Mouse (Mus musculus): ENCODE results near the gene Zglp1.

Zglp1 gene

DNA sequence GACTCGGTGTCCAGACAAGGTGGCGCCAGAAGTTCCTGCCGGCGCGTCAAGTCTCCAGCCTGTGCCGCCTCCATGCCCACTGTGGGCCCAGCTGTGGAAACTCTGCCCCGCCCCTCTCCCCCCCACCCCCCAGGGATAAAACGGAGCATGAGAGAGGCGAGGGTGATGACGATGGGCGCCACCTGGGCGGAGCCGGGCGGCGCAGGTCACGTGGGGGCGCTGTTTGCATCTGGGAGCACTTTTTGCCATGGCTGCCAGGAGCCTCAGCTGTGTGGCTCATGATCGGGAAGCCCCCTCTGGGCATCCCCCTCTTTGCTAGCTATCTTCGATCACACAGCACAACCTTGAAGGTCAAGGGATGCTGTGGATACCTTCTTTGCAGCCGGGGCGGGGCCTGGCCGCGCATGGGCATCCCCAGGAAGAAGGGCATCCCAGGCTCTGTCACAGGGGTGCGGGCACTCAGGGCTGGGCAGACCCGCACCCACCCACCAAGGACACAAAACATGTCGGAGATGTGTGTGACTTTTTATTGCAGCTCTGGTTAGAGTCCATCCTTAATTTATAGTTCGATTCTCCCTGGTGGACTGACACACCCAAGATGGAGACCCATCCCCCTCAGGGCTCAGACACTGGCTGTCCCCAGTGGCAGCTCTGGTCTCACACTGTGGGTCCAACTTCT, at the start of gene Zglp1:
Zglp1 (minus strand) TSS at position 88 of the 679 bp plus-strand sequence.
- DNase-seq (ENCODE audit: low spot score): peak; percentile 70

DNA sequence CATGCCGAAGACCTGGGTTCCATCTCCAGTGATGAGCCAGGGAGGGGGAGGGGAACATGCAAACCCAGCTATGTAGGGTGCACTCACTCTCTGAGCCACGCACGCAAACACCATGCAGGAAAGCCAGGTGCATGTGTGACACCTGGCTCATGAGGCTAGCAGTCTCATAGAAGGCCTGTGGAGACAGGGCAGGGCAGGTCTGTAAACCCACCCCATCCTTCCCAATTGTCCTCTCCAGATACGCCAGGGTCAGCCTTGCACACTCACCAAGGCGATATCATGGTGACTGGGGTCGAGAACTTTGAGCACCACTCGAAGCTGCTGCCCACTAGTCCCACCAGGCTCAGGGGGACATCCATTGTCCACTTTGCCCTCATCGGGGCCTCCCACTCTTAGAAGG, 48.2 kb upstream of the Zglp1 start:
- DNase-seq (ENCODE audit: low spot score): no peak

DNA sequence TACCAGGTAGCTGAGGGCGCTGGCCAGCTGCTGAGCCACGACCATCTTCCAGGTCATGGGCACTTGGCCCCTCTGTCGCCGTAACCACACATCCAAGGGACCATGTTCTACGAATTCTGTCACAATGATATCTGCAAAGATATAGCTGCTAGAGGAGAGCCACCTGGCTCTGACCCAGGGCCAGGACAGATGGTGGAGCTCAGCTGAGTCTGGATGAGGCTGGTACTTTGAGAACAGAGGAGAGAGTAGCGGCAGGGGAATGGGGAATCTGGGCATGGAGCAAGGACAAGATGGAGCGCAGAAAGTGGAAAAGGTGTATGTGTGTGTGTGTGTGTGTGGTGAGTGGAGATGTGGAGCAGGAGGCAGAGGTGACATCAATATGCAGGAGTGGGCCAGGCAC, 47.3 kb upstream of the Zglp1 start:
- no peak for DNase-seq (ENCODE audit: low spot score)

DNA sequence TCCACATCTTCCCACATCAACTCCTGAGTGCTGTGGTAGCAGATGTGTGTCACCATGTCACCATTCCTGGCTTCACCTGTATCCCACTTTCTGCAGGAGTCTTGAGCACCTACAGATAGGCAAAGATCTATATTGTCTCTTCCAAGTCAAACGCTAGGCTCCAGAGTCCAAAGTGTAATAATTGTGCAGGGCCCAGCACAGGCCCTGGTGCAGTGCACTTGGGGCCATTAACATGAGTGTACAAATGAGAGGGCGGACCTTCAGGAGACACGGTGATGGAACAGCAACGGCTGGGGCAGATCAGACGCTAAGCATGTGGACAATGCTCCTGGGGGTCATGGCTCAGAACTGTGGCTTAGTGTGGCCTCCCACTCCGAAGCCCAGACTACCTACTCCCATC, 46.9 kb upstream of the Zglp1 start:
- no peak for DNase-seq (ENCODE audit: low spot score)

DNA sequence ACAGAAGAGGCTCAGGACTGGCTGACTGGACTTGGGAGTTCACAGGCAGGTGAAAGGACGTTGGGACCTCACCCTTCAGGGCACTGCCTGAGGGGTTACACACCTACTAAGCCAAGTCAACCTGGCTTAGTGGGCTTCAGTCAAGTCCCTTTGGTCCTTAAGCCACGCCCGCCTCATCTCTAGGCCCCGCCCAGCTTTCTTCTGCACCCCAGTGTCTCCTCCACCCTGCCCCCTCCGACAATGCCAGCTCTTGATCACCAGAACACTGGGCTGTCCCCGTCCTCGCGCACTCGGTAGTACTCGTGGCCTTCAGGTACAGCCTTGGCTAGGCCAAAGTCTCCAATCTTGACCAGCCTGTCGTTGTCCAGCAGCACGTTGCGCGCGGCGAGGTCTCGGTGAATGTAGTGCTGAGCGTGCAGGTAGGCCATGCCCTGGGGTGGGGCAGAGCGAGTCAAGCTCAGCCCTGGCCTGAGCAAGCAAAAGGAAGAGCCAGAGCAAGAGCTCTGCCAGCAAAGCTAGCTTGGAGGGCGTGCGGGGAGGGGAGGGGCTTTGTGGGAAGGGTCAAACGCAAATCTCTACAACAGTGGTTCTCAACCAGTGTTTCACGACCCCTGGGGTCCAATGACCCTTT, 40.8 kb upstream of the Zglp1 start:
- DNase-seq (ENCODE audit: low spot score): no peak

DNA sequence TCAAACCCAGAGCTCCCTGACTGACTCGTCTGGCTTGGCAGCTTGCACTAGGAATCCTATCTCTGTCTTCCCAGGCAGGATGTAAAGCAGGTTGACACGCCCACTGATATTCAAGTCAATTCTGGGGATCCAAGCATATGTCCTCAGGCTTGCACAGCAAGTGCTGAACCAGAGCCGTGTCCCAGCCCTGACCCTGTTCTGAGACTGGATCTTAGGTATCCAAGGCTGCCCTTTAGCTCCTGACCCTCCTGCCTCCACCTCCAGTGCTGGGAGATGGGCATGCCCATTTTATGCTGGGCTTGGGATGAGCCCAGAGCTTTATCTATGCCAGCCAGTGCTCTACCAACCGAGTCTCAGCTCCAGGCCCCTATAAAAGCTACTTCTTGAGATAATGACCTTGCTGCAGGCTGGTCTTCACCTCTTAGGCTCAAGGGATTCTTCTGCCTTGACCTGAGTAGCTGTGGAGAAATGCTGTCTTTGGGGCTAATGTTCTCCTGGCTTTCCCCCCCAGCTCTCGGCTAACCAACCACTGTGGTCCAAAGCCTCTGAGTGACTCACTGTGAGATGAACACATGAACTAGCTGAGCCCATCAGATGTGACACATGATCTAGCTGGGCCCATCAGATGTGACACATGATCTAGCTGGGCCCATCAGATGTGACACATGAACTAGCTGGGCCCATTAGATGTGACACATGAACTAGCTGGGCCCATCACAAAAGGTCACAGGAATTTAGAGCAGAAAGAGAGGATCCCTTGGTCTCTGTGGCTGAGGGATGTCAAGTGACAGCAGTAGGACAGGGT, 39.1 kb upstream of the Zglp1 start:
- DNase-seq (ENCODE audit: low spot score): no peak

DNA sequence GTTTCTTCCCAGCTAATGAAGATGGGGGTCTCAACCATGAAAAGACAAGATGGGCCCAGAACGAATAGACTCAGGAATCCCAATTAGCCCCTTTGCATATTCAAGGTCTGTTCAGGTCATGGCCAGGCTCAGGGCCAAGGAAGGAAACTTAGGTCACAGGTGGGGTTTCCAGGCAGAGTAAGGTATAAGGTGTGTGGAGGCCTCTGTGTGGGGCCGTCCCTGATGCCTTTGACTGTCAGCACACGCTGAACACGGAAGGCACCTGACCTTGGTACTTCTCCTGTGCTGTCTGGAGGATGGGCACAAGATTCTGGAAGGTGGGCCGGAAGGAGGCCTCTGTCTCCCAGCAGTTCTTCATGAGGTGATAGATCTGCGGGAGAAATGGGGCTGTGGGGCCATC, 37.9 kb upstream of the Zglp1 start:
- no peak for DNase-seq (ENCODE audit: low spot score)

DNA sequence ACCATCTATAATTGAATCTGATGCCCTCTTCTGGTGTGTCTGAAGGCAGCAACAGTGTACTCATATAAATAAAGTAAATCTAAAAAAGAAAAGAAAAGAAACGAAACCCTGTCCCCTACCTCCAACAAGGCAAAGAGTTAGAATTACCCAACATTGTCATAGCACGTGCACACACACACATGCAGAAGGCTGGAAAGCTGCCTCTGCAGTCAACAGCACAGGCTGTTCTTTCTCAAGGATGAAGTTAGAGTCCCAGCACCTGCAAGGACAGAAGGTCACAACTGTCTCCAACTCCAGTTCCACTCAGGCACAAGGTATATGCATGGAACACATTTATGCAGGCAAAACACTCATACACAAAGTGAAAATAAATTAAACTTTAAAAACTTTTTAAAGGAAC, 35.2 kb upstream of the Zglp1 start:
- no peak for DNase-seq (ENCODE audit: low spot score)

DNA sequence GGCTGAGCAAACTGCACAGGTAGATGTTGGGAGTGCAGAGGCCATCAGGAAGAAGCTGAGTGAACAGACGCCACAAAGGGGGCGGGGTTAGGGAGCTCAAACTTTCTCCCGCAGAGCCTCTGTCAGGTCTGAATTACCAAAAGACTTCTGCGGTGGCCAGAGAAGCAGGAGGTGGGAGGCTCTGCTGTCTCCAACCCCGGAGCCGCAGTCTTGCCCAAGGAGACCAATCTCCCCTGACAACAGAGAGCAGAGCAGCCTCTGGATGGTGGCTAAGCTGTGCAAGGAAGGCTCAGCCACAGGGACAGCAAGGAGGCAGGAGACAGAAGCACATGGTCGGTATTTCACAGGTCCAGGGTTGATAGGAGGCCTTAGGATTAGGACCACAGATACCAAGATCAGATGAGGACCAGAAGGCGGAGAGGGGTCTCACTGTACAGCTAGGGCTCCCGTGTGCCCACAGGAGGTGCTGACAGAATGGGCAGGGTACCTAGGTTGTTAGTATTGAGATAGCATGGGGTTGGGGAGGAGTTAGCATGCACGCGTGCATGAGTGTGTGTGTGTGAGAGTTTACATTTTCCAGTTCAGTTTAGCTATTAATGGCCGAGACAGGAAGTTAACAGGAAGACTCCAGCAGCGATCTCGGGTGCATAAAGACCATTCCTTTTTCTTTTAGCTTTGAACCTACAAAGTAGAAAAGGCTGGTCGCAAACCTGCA, 33.7 kb upstream of the Zglp1 start:
- DNase-seq (ENCODE audit: low spot score): no peak

DNA sequence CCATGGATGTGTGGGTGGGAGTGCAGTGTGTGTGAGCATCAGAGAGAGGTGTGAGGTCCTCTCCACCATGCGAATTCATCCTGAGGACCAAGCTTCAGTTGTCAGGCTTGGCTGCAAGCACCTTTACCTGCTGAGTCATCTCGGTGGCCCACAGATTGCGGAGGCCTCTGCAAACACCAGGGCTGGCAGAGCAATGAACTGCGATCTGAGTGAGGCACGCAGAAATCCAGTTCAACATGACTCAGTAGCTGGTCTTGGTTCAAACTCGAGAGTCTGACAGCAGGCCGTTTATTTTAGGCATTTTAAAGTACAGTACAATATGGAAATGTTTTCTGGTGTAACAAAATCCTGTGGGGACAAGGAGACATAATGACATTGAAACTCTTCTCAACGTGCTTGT, 30.9 kb upstream of the Zglp1 start:
- DNase-seq (ENCODE audit: low spot score): no peak

DNA sequence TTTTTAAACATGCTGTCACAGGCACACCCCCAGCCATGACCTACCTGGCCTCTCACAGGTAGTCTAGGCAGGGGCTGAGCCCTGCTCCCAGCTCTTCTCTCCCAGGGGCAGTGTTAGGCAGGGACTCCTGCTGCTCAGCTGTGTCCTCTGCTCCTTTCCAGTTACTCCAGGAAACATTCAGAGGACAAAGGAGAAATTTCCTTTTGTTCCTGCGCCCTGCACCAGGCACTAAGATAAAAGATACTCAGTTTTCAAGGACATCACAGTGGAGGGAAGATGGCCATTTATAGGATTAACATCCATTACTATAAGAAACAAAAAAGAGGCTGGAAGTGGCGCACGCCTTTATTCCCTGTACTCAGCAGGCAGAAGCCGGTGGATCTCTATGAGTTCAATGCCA, 29.1 kb upstream of the Zglp1 start:
- no peak for DNase-seq (ENCODE audit: low spot score)

DNA sequence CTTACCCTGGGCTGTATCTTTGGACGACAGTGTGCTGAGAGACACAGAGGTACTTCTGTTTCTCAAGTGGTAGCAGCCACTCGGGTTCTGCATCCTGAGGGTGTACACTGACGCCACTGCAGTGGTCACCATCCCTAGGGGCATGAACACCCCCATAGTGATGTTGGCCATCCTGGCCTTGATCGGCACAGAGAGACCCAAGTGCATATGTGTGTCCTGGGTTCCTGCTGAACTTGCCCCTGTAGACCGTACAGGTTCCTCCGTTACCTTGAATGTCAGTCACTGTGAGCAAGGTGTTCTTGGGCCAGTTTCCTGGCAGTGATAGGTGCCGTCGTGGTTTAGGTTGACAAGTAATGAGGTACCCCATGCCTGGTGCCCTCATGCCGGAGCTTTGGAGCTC, 26.5 kb upstream of the Zglp1 start:
- no peak for DNase-seq (ENCODE audit: low spot score)

DNA sequence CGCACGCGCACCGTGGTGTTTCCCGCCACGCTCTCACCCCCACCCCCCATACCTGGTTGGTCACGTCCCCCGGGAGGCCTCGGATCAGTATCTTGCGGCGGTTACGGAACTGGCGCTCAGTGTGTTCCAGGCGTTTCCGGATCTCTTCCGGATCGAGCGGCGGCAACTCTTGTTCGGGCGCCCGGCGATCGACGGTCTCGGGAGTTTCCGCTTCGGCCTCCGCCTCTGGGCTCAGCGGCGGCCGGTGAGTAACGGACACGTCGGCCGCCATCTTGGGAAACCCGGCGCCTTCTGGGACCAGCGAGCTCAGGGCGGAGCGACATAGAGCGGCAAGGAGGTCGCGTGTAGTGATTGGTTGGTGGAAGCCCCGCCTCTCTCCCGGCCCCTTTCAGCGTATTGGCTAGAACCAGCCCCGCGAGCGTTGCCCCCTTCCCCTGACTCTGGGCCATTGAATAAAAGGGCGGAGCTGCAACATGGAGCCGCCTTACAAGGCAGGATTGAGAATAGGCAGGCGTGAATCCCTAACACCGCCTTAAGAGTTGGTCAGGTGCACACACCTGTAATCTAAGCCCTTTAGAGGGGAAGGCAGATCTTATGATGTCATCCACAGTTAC, 24.9 kb upstream of the Zglp1 start, which contains the start of the genes Gm38431 and Raver1:
Gm38431 (minus strand) TSS at position 291 of the 614 bp plus-strand sequence.
Raver1 (minus strand) TSS at position 302 of the 614 bp plus-strand sequence.
- DNase-seq (ENCODE audit: low spot score): peak; percentile 99

DNA sequence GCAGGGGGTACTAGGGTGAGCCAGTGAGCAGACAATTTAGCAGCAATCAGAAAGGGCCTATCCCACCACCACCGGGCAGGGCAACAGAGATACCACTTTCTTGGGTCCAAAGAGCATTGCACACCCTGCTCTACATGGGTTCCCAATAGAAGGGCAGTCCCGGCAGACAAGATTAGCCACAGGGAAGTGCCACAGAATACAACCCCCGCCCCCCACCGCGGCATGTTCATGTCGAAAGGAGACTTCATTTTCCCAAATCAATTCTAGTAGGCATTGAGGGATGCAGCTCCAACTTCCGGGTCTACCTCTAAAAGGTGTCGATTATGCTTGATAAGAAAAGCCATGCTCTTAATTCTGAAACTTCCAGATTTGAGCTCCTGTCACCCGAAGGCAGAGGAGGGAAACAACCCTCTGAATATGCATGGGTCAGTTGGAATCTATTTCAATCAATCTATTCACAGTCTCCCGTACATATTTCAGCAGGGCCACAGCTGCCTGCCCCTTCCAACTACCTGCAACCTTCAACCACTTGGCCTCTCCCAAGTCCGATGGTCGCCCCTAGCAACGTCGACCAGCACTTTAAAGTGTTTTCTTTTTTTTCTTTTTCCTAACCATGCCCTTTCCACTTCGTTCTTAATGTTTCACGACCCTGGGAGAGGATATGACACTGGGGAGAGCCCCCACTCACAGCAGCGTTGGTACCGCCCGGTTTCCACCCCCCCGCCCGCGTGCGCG, 24.2 kb upstream of the Zglp1 start:
- no peak for DNase-seq (ENCODE audit: low spot score)

DNA sequence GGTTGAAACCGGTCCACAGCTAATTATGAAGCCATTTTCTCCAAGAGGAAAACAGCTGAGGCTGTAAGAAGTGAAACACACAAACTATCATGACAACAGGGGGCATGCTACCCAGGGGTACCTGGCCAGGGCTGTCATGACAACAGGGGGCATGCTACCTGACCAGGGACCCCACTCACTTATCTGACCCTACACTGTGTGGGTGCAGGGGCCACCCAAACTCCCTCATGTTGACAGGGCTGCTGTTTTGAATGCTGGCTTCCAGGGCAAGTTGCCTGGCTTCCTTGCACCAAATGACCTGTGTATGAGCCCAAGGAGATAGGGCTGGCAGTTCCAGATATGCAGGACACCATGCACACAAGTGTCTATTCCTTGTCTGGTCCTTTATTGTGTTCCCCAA, 23.6 kb upstream of the Zglp1 start:
- DNase-seq (ENCODE audit: low spot score): no peak

DNA sequence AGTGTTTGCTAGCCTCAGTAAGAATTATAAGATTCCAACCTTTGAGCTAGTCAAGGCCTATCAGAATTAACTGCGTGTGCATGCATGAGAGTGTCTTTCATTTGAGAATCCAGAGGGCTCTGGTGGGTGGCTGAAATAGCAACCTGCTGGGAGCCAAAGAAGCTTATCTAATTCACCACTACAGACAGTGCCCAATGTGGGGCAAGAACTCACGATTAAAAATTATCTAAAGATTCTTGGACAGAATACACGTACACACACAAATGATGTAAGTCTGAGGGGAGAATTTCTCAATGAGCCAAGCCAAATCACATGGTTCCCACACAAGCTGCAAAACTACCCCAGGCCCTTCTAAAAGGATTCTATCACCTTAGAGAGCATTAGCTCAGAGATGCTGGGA, 16.4 kb upstream of the Zglp1 start:
- no peak for DNase-seq (ENCODE audit: low spot score)

DNA sequence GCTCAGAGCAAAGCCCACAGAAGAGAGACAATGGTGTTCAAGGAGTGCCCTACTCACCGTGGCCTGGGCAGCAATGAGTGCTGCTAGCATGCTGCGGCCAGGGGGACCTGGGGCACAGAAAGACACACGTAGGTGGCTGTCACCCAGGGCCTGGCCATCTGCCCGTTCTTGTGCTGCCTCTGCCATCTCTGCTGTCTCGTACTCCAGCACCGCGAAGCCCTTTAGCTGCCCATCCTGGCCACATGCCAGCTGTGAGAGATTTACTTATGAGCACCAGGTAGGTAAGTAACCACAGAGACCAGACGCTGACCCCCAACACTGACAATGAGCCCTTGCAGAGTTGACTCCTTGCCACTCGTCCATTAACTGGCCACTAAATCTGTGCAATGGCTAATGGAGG, 14.2 kb upstream of the Zglp1 start:
- DNase-seq (ENCODE audit: low spot score): no peak

DNA sequence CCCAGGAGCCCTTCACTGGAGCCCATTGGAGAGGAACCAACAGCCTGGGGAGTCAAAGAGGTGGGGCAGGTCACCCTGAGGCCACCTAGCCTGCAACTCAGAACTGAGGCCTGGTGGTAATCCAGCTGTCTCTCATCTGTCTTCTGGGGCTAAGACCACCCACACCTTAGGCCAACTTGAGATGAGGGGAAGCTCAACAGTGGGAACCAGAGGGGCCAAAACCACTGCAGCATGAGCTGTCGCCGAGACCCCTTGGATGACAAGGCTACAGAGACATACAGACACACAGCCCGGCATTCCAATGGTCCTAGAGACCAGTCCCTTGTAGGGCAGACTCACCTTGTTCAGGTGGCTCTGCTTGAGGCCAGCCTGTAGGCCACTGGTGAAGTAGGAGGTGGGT, 8.7 kb upstream of the Zglp1 start:
- no peak for DNase-seq (ENCODE audit: low spot score)

DNA sequence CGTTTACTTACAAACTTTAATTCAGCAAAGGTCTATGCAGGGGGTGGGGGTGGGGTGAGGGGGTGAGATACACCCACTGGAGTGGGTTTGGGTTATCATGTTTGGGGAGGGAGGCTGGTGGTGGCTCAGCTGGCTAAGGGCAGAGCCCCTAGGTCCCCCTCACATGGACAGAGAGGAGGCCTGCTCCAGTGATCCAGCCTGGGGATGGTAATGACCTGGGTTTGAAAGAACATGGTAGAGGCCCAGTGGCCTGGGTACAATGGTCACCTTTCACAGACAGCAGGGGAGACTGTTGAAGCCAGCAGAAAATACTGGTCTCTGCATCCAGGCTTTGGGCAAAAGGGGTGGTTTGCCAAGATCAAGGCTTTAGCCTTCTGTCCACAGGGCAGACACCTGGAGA, 7.3 kb upstream of the Zglp1 start:
- DNase-seq (ENCODE audit: low spot score): no peak

DNA sequence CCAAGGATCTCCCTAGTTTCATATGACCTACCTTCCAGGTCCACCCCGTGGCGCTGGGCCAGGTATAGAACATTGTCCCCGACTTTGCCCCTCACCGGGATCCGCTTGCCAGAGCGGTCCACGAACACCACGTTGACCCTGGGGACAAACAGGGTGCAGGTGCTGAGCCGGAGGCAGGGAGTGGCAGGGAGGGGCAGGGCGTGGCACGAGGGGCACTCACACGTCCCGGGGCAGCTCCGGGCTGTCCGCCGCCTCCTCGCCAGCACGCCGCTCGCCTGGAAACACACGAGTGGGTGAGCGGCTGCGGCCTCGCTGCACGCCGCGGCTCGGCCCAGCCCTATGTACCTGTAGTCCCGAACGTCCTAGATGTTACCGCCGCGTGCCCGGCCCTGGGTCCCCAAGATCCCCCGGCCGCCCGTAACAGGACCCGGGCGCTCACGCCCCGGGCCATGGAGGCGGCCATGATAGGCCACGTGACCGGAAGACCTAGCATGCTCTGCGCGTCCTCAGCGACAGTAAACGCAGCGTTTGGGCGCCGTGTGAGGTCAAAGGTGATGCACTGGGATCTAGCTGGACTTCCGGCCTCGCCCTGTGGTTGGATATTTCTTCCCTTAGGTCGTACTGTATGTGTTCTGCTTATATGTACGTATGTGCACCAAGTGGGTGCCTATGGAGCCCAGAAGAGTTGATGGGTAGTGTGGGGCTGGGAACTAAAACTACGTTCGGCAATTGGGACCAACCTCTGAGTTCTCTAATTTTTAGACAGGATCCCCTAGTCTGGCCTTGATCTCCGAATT, 6.3 kb upstream of the Zglp1 start, which contains the start of the genes Gm49373 and Fdx1l:
Gm49373 (minus strand) TSS at position 53 of the 797 bp plus-strand sequence.
Fdx1l (minus strand) TSS at position 571 of the 797 bp plus-strand sequence.
- peak; percentile 87 for DNase-seq (ENCODE audit: low spot score)
